Mouse (Mus musculus): ENCODE data around the gene Gm21891. TPM values are rescaled to one million over a fixed set of nuclear protein-coding genes. Genes with fewer than 3 reads are reported as not detected.
"Not testable (repeated sequence)": the region's sequence is repeated elsewhere in the genome, so short reads cannot be mapped to it uniquely, and the experiment has no call there.

Gm21891 gene
- polyA plus RNA-seq (2014; fragmentation: Nextera tagmentation; extraction: Ambion mirVana), result not detected in 2 replicates

- not testable (repeated sequence) for H3K9me3 ChIP-seq (ENCODE audit: control insufficient read depth, low read length); H3K36me3 ChIP-seq (ENCODE audit: control insufficient read depth, insufficient read depth, low read length); H3K4me3 ChIP-seq (ENCODE audit: low read depth, low read length); H3K27me3 ChIP-seq (ENCODE audit: control insufficient read depth, insufficient read depth, low read length); ATAC-seq (replicated peaks; ENCODE audit: low FRiP score); H3K9ac ChIP-seq (ENCODE audit: low read length); DNase-seq (ENCODE audit: low spot score); H3K27ac ChIP-seq (ENCODE audit: low read depth, low read length); H3K4me1 ChIP-seq (replicated peaks; ENCODE audit: control insufficient read depth, insufficient read depth, low read length); H3K4me2 ChIP-seq (ENCODE audit: low read depth, low read length, severe bottlenecking)
- WGBS, result no CpG with 5 or more reads among the region's 3 CpGs
Observed at GRCm38 (mm10) chrY:13133392-13133791, at the start of gene Gm21891. Gm21891 (minus strand) TSS chrY:13133492.

GRCm38 (mm10) chrY:13161668-13162067 lies 28.4 kb upstream of the Gm21891 start, which contains the start of gene Gm21425:
Gm21425 (plus strand) TSS chrY:13161968.
- H3K9me3 ChIP-seq (ENCODE audit: control insufficient read depth, low read length); H3K36me3 ChIP-seq (ENCODE audit: control insufficient read depth, insufficient read depth, low read length); H3K27ac ChIP-seq (ENCODE audit: low read depth, low read length); H3K9ac ChIP-seq (ENCODE audit: low read length); H3K4me1 ChIP-seq (replicated peaks; ENCODE audit: control insufficient read depth, insufficient read depth, low read length); DNase-seq (ENCODE audit: low spot score); ATAC-seq (replicated peaks; ENCODE audit: low FRiP score); H3K27me3 ChIP-seq (ENCODE audit: control insufficient read depth, insufficient read depth, low read length); H3K4me3 ChIP-seq (ENCODE audit: low read depth, low read length); H3K4me2 ChIP-seq (ENCODE audit: low read depth, low read length, severe bottlenecking): not testable (repeated sequence)

Other genes with a start within 250 kb of the Gm21891 start
- not detected in 2 replicates for gene Gm20807, start 90.6 kb downstream of the Gm21891 start, polyA plus RNA-seq (2014; fragmentation: Nextera tagmentation; extraction: Ambion mirVana)
- not detected in 2 replicates for gene Gm21425, start 28.5 kb upstream of the Gm21891 start, polyA plus RNA-seq (2014; fragmentation: Nextera tagmentation; extraction: Ambion mirVana)
- not detected in 2 replicates for gene Gm21828, start 90.4 kb upstream of the Gm21891 start, polyA plus RNA-seq (2014; fragmentation: Nextera tagmentation; extraction: Ambion mirVana)
- gene Gm21440, start 118.9 kb upstream of the Gm21891 start, polyA plus RNA-seq (2014; fragmentation: Nextera tagmentation; extraction: Ambion mirVana), result not detected in 2 replicates
- not detected in 2 replicates for gene Gm21454, start 119.0 kb upstream of the Gm21891 start, polyA plus RNA-seq (2014; fragmentation: Nextera tagmentation; extraction: Ambion mirVana)
- not detected in 2 replicates for gene Gm21725, start 215.6 kb upstream of the Gm21891 start, polyA plus RNA-seq (2014; fragmentation: Nextera tagmentation; extraction: Ambion mirVana)

Data from forebrain, embryonic 11.5 days (tissue).